Mouse (Mus musculus): ENCODE data around the gene Sh3bgrl3.

Gene Sh3bgrl3

DNA sequence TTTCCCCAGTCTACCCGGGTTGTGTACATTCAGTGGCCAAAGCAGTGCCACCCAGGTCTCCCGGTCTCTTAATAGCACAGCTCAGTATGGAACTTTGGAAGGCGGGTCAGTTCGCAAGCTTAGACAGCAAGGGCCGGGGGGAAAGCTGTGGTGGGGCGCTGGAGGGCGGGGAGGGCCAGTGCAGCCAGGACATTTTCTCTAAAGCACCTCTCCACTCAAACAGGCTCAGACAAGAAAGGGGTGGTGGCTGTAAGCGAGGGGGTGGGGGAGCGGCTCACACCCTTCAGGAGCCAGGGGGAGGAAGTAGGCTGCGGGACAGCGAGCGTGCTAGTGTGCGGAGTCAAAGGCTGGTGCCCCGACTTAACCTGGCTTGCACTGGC is 384 bp upstream of the Sh3bgrl3 start:
- peak; percentile 25 to 53 for DNase-seq

DNA sequence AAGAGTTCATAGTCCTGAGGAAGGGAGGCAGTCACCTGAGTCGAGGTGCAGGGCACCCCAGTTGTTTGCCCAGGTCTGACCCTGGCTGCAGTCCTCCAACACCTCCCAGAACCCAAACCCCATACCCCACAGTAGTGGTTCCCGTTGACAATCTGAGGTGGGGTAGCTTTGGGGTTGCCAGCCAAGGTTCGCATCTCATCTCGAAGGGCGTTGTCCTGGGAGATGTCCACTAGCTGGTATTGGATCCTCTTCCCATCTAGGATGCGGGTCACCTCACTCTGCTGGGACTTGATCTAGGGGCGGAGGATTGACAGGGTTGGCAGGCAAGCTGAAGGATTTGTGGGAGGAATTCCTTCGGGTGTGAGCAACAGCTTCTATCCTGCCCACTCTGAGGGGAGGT is 796 bp downstream of the Sh3bgrl3 start:
- no peak for DNase-seq

DNA sequence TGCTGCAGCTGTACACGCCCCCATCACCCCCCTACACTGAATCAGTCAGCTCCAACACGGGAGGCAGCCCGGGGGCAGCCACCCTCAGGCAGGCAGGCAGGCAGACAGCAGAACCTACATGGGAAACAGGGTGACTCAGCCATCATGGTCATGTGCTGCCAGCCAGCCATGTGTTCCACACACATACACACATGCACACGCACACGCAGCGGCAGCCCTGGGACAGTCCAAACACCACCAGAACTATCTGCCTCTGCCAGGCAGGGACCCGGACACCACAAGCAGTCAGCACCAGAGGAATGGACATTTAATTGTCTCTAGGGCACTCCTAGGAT is 1.5 kb downstream of the Sh3bgrl3 start:
- no peak for DNase-seq

DNA sequence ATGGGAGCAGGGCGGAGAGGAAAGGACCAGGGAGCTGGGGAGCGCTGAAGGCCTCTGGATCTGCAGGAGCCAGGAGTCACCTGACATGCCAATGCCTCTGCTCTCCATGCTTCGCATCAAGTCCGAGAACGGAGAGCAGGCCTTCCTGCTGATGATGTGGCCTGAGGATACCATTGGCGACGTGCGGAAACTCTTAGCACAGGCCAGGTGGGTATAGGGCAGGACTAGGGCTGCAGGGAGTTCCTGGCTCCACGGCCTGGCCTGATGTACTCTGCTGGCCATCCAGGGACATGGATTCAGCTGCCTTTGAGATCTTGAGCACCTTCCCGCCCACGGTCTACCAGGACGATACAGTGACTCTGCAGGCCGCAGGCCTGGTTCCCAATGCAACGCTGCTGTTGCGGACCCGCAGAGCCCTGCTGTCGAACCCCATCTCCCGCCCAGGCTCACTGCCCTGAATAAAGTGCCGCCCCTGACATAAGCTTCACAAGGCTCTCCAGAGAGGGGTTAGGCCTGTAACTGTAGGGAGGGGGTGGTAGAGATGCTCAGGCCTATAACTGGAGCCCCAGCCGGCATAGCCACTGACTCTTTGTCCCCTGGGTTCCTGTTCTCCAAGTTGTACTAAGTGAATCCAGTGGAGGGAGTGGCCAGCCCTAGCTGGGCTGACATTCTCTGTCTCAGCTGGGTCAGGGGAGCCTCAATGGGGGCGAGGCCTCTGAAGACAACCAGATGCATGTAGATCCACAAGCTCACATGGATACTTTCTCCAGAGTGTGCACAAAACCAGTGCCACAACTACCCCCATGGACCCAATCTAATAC is 2.1 kb downstream of the Sh3bgrl3 start:
- no peak for DNase-seq

DNA sequence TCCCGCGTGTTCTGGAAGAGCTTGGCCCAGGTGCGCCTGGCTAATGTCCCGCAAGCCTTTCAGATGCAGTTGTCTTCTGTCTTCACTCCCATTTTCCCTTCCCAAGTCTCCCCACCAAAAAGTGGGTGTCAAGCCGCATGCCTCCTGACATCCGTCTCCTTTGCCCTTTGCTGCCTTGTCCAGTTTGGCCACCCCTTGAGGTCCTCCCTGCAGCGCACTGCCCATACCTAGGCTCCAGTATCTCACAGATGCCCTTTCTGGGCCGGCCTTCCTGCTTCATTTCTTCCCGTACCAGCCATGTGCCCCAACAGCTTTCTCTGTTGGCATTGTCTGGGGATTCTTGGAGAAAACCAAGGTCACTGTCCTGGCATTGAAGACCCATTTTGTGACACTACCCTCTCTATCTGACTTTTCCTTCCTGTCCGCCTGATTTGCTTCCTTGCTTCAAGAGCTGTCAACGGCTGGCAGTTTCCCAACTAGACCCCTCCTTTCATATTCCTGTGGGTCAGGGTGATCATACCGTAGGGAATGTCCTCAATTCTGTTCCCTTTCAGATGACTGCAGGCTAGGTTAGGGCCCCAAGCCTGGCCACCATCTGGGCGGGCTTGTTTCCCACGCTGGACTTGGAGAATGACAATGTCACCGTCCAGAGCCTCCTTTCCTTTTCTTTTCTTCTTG is 3.1 kb downstream of the Sh3bgrl3 start:
- no peak for DNase-seq

DNA sequence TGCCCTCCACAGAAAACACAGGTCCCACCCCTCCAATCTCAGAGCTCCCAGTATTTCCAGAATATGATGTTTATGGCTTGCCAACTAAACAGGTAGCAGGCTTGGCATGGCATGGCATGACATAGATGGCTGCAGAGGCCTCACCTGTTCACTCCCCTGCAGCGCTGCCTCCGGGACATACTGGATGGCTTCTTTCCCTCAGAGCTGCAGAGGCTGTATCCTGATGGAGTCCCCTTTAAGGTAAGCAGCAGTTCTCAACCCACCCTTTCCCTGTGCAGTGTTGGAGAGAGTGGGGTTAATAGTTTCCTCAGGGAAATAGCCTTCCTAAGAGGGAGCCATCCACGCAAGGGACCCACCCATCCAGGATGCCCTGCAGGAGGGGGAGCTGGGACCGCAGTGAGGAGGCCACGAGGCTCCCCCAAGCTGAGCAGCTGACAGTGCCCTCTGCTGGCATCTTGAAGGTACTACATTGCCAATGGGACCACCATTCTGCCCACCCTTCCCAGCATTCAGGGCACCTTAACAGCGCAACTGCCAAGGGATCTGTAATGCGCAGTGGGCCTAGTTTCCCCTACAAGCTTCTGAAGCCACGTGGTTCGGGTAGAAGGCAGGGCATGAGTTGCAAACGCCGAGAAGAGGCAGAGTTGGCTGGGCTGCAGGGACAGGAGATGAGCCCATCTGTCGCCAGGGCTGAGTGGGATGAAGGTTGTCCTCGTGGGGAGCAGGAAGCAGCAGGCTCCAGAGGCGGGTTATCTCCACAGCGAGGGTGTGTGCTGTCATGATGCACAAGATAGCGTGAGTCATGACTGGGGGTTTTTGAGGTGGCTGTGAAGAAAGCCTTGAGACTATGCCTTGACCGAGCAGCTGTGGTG is 4.7 kb downstream of the Sh3bgrl3 start:
- DNase-seq, result peak in 1 of 2 experiments; percentile 53

DNA sequence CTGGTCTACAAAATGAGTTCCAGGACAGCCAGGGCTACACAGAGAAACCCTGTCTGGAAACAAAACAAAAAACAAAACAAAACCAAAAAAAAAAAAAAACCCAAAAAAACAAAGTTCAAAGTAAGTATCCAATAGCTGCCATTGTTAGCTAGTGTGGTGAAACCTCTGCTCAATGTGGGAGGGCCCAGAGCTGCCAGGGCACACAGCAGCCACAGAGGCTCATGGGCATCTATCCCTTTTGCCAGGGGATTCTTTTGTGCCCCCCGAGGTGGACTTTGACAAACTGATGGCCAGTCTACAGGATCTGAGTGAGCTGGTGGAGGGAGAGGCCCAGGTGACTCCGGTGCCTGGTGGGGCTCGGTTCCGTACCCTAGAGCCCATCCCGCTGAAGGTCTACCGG is 5.4 kb downstream of the Sh3bgrl3 start:
- DNase-seq, result no peak

DNA sequence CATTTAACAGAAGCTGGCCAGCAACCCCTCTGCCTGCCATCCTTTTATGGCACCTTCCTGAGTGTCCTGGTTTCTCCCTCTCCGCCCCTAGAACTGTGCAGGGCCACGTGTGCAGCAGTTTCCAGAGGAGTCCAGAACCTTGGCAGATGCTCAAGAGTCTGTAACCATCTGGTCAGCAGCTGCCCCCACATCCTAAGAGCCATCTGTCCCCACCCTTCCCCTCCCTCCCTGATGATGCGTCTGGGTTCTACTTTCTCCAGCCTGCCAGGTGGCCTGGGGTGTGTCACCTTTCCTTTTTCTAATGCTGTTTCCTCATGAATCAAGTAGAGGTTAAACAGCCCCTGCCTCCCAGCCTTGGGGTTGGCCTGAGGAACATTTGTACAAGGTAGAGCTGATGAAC is 6.3 kb downstream of the Sh3bgrl3 start:
- DNase-seq, result no peak

DNA sequence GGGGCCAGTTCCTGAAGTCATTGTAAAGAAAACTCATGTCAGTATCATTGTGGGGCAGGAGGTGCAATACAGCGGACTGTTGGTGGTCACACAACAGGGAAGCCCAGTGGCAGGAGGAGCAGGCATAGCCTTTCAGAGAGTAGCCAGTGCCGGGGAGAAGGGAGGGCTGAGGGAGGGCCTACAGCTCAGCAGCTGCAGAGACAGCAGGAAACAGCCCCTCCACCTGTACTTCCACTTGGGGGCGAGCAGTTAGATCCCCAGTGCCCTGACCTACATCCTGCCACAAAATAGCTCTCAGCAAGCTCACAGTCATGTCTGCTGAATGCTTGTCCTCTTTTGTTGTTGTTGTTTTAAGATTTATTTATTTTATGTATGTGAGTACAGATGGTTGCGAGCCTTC is 7.0 kb downstream of the Sh3bgrl3 start:
- no peak for DNase-seq

DNA sequence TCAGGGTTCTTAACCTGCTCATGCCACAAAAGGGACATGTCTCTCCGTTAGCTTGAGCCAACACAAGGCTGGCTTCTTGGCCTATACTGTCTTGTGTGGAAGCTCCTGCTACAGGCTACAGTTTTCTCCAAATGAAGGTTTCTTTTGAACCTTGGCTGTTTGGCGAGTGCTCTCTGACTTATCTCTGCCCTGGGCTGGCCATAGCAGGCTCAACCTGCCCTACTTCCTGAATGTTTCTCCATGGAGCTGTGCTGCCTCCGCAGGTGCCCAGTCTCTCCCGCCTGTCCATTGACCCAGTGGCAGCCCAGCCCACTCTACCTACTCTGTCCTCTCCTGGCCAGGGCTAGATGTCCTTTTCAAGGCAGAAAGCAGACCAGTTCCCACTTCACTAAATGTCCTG is 7.7 kb downstream of the Sh3bgrl3 start:
- DNase-seq, result no peak

DNA sequence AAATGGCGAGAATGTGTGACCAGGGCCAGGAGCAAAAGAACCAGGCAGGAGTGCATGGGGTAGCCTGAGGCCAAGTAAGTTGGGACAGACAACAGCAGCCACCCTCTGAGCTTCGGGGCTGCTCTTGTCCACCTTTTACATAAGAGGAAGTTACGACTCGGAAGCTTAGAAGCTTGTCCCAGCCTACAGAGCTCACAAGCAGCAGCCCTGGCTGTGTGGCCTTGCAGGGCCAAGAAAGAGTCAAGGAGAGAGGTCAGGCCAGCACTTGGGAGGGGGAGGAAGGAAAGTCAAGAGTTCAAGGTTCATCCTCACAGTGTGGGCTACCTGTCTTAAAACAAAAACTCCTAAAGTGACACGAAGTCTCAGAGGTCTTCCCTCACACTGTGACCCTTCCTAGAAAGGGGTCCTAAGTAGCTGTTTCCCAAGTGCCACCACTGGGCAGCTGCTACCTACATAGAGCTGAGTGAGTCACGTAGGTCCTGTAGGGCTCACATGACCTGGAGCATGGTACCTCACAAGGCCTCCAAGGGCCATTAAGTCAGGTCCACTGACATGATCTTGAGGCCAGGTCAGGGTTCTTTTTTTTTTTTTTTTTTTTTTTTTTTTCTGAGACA is 8.3 kb downstream of the Sh3bgrl3 start:
- no peak for DNase-seq

DNA sequence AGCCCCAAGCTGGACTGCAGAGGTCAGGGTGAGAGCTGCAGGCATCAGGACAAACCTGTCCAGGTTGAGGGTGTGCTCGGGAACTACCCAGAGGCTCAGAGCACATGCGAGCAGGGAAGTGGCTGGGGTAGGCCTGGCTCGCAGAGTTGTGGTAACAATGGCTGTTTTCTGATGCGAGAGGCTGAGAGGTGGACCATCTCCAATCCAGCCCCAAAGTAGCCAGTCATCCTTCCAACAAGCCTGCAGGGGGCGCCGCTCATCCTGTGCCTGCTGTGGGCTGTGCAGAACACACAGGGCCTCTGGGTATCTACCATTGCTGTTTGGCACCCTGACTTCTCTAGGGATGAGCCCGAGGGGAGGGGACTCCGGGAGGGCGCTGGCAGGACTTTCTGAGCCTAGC is 8.9 kb downstream of the Sh3bgrl3 start:
- DNase-seq, result peak in 1 of 2 experiments; percentile 42

DNA sequence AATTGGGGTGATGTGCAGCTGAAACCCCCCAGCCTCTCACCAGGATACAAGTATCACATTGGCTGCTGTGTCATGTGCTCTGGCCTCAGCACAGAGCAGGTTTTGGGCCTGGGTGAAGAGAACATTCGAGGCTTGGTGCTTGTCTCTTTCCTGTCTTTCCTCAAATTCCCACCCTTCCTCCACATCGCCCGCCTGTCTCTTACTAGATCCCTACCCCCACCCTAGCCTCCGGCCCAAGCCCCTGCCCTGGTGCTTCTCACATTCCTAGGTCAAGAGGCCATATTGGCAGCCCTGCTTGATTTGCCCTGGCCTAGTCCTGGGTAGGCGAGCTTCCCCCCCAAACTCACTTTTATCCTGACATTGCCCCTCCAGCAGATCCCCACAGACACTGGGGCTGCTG is 9.5 kb downstream of the Sh3bgrl3 start:
- no peak for DNase-seq

DNA sequence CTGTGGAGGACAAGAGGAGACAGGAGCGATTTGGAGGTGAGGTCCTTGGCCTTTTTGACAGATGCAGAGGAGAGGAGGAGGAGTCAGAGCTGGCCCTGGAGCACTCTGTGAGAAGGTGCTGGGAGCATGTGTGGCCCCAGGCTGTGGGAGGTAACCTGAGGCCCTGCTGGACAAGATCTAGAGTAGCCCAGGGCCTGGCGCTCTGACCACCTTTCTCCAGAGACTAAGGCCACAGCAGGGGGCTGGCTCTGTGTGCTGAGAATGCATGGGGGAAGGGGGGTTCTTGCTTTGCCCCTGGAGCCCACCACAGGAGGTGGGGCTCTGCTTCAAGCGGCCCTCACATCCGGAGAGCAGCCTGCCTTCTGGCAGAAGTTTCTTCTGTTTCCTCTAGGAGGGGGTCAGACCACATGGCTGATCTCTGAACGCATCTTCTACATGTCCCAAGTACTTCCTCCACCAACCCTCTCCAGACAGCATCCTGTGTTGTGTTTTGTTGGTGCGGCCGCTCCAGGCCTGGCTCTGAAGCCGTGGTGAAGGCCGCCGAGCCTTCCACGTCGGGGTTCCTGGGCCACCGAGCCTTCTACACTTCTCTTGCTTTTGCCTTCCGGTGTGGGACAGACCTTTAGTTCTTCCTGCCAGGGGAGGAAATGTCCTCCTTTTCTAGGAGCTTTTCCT is 10.3 kb downstream of the Sh3bgrl3 start:
- no peak for DNase-seq

DNA sequence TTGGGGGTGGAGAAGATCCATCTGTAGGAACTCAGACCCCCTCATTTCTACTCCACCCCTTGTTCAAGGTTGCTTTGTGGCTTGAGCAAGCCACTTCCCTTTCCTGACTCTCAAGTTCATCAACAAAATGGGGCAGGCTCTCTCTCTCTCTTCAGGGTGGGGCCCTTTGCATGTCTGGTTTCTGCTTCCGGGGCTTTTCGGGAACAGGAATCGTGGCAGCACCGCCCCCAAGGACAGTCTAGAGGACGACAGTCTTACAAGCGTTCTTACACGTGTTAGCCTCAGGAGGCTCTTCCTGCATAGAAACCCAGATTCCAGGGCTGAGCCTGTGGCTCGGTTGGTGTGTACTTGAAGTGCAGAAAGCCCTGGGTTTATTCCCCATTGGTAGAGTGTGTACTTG is 11.6 kb downstream of the Sh3bgrl3 start:
- DNase-seq, result no peak

DNA sequence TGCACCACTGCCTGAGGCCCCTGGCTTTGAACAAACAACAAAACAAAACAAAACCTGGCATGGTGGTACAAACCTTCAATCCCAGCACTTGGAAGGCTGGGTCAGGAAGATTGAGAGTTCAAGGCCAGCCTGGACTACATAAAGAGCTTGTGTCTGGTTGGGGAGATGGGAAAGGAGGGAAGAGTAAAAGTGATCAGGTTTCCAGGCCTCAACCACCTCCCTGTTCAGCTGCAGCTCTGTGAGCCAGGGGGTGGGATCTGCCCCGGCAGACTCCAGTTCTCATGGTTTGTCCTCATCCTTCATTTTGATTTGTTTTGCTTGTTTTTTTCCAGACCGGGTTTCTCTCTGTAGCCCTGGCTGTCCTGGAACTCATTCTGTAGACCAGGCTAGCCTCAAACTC is 12.1 kb downstream of the Sh3bgrl3 start:
- DNase-seq, result no peak

DNA sequence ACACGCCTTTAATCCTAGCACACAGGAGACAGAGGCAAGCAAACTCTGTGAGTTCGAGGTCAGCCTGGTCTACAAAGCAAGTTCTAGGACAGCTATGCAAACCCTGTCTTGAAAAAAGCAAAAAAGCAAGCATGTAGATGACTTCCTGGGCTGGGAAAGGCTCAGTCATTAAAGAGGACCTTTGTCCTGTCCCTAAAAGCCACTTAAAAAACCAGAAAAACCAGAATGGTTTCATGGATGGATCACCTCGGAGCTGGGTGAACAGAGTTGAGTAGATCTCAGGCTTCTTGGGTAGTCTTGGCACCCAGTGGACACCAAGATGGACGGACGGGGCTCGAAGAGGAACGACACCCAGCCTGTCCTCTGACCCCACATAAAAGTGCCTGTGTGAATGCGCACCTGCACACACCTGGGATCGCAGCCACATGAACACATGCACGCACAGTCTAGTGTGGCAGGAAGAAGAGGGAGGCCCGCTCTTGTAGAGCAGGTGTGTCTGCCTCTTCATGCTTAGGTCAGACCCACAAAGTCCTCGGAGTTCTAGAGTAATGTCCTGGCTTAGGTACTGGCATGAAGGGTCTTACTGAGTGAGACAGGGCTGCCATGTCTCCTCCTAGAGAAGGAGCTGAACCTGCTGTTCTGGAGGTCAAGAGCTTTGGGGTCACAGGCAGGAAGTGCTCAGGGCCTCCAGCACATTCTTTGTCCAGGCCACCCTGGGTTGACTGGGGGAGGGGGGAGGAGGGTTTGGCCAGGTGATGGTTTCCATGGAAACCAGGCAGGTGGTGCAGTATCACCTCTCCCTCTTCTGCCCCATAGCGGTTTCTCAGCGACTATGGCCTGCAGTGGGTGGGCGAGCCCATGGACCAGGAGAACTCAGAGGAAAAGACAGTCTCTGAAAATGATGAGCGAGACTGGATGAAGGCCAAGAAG is 13.1 kb downstream of the Sh3bgrl3 start:
- no peak for DNase-seq

DNA sequence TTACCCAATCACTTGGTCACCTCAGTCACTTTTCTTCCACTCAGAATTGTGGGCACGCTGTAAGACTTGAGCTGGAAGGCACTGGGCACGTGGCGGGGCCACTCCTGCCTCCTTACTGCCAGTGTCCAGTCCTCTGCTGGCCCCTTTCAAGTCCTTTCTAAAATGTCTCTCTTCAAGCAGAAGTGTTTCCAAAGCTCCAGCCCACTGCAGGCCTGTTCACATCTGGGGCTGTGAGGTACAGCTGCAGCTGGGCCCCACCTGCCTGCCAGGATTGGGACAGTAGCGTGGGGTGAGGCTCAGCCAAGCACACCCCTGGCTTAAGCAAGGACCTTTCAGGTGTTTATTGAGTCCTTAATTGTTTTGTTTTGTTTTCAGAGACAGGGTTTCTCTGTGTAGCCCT is 14.6 kb downstream of the Sh3bgrl3 start:
- DNase-seq, result no peak

DNA sequence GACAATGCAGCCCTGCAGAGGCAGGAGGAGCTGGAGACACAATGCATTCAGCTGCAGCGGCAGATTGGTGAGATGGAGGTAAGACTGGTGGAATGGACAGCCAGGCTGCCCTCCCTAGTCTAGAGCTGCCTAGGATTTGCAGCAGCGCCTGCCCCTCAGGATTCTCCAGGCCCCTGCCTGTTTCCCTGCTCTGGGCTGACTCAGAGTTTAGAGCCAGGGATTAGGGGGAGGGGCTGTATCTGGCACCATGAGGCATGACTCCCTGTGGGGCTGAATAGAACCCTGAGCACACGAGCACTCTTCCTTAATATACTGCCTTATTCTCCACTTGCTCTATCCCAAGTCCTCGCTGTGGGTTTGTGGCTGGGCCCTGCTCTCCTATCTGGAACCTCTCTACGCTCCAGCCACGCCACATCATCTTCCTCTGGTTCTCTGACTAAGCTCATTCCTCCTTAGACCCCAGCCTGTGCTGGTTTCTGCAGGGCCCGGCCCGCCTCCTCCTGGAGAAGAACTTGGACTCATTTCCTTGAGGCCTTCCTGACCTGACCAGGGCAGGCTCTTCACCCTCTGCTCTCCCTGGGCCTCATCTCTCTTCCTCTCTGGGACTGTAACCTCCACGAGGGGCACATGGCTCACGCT is 15.1 kb downstream of the Sh3bgrl3 start:
- DNase-seq, result no peak

DNA sequence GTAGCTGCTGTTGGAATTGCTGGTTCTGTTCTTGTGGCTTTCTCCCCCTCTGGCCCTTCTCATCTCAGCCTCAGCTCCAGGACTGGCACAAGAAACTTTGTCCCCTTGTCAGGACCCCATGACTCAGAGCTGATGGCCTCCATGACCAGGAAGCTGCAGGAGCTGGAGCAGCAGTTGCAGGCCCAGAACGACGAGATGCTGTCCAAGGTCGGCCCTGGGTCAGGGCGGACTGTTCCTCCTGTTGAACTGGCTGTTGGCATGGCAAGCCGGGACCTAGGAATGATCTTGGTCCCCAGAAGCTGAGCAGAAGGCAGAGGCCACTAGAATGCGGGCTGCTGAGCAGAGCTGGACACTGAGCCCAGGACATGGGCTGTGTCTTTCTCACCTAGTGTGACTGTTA is 16.2 kb downstream of the Sh3bgrl3 start:
- DNase-seq, result no peak

DNA sequence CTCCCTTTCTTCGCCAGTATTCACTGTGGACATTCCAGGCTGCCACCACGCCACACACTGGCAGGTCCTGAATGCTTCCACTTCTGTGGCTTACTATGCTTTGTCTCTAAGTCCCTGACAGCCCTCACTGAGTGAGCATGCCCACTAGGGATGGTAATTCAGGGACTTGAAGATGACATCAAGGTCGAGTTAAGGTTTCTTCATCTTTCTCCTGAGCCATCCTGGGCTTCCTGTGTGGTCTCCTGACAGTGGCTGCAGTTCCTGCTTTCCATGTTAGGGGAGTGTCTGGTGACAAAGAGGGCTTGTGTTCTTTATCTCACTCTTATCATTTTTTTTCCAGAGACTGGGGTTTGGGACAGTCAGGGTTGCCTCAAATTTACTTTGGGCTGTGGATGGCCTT is 17.9 kb downstream of the Sh3bgrl3 start:
- DNase-seq, result no peak
